ENCODE assay signal across 20 mouse cellular contexts in genomic region chr13:90661567-90662141, GRCm38 (mm10).
DNase-seq lines count a peak whose midpoint lies in the region; ATAC-seq and TF ChIP-seq lines count a peak whose summit lies in the region.
"Had no signal": no experiment of that assay in that cellular context is flagged by ENCODE, and none has a peak within 500 bp of the region (broad histone marks: within the 10 kb centered on the region; RNA-seq: fewer than 3 reads in every experiment).

No protein-coding gene starts in this region.

- H3K9me3 ChIP-seq in hindbrain, embryonic 10.5 days = 0 out of 2 replicates have a peak, but pooled peaks cover 2% of the 10 kb centered on the region
- H3K9me3 ChIP-seq in hindbrain, embryonic 12.5 days (replicated peaks) = no peaks in the 10 kb centered on the region
- H3K9me3 ChIP-seq in kidney, embryonic 15.5 days (replicated peaks) = no peaks in the 10 kb centered on the region
- no peaks in the 10 kb centered on the region for H3K9me3 ChIP-seq in lung, embryonic 16.5 days (ENCODE audit: control insufficient read depth, low read length)
- H3K9me3 ChIP-seq in embryonic facial prominence, embryonic 11.5 days (replicated peaks; ENCODE audit: control insufficient read depth, low read length) = no peaks in the 10 kb centered on the region; the same call in 1 of the 2 replicates
- H3K9me3 ChIP-seq: forebrain, embryonic 15.5 days; G1E; heart, embryonic 10.5 days had no signal

- peak overlapping the region; percentile 36 for H3K27ac ChIP-seq in hindbrain, embryonic 10.5 days
- H3K27ac ChIP-seq in hindbrain, embryonic 12.5 days = no peak overlapping the region; the same call in 1 of the 2 replicates
- H3K27ac ChIP-seq in kidney, embryonic 15.5 days = peak overlapping the region; percentile 67
- H3K27ac ChIP-seq in kidney, adult 2 months (ENCODE audit: insufficient read depth, low read depth, low read length) = no peak overlapping the region
- H3K27ac ChIP-seq in lung, embryonic 16.5 days (ENCODE audit: low read length) = no peak overlapping the region
- no peak overlapping the region for H3K27ac ChIP-seq in embryonic facial prominence, embryonic 11.5 days (replicated peaks; ENCODE audit: low read depth, low read length)
- H3K27ac ChIP-seq: forebrain, embryonic 15.5 days; heart, embryonic 10.5 days had no signal

- TF ChIP-seq CTCF in kidney, adult 2 months (conservative IDR thresholded peaks at IDR 0.05; ENCODE audit: insufficient read depth, insufficient read length, low read depth, low read length) = no peak

- H3K36me3 ChIP-seq in hindbrain, embryonic 10.5 days = no peaks in the 10 kb centered on the region
- H3K36me3 ChIP-seq in hindbrain, embryonic 12.5 days = no peaks in the 10 kb centered on the region
- H3K36me3 ChIP-seq in kidney, embryonic 15.5 days = no peaks in the 10 kb centered on the region
- H3K36me3 ChIP-seq in kidney, adult 2 months (ENCODE audit: control insufficient read depth, insufficient read depth, low read length) = no peaks in the 10 kb centered on the region
- no peaks in the 10 kb centered on the region for H3K36me3 ChIP-seq in lung, embryonic 16.5 days (ENCODE audit: control insufficient read depth, insufficient read depth, low read length)
- no peaks in the 10 kb centered on the region for H3K36me3 ChIP-seq in embryonic facial prominence, embryonic 11.5 days (replicated peaks; ENCODE audit: control insufficient read depth, insufficient read depth, low read depth, low read length)
- H3K36me3 ChIP-seq: forebrain, embryonic 15.5 days; G1E; heart, embryonic 10.5 days had no signal

- WGBS in hindbrain, embryonic 10.5 days = 80% methylated on average over 3 of the region's 3 CpGs
- WGBS in hindbrain, embryonic 12.5 days = 80% methylated on average over 3 of the region's 3 CpGs
- WGBS in kidney, embryonic 15.5 days = 45% methylated on average over 3 of the region's 3 CpGs
- WGBS in kidney, adult 2 months = 78% methylated on average over 3 of the region's 3 CpGs
- WGBS in lung, embryonic 16.5 days = 73% methylated on average over 3 of the region's 3 CpGs
- WGBS in embryonic facial prominence, embryonic 11.5 days = 68% methylated on average over 3 of the region's 3 CpGs

- no peak overlapping the region for H3K4me3 ChIP-seq in hindbrain, embryonic 10.5 days
- no peak overlapping the region for H3K4me3 ChIP-seq in hindbrain, embryonic 12.5 days
- H3K4me3 ChIP-seq in kidney, embryonic 15.5 days (replicated peaks) = no peak overlapping the region
- no peak overlapping the region for H3K4me3 ChIP-seq in kidney, adult 2 months (ENCODE audit: insufficient read depth, low read depth, low read length)
- no peak overlapping the region for H3K4me3 ChIP-seq in lung, embryonic 16.5 days (ENCODE audit: low read length)
- no peak overlapping the region for H3K4me3 ChIP-seq in embryonic facial prominence, embryonic 11.5 days (ENCODE audit: low read depth, low read length)
- H3K4me3 ChIP-seq: forebrain, embryonic 15.5 days; heart, embryonic 10.5 days had no signal

- DNase-seq in hindbrain, embryonic 10.5 days (ENCODE audit: low spot score) = no peak
- no peak for DNase-seq in kidney, adult 2 months
- DNase-seq in lung, postnatal 4 days = no peak
- DNase-seq in embryonic facial prominence, embryonic 11.5 days (ENCODE audit: low spot score) = no peak
- DNase-seq in spleen, adult 12 weeks (ENCODE audit: low spot score) = no peak
- DNase-seq: adrenal gland, postnatal 14 days; B cell, adult 2 months; cerebellum, adult 11-12 months; cerebellum, adult 9-10 months; cerebellum, postnatal 36 days; heart, adult 18-20 months; heart, postnatal 10 days; heart, postnatal 4 days had no signal

- H3K4me1 ChIP-seq in hindbrain, embryonic 10.5 days (replicated peaks) = peaks cover 29% of the 10 kb centered on the region
- H3K4me1 ChIP-seq in hindbrain, embryonic 12.5 days = peaks cover 5% of the 10 kb centered on the region; the same call in 1 of the 2 replicates
- H3K4me1 ChIP-seq in kidney, embryonic 15.5 days = peaks cover 4% of the 10 kb centered on the region; the same call in 1 of the 2 replicates
- no peaks in the 10 kb centered on the region for H3K4me1 ChIP-seq in kidney, adult 2 months (ENCODE audit: control insufficient read depth, insufficient read depth, low read length)
- no peaks in the 10 kb centered on the region; the same call in 1 of the 2 replicates for H3K4me1 ChIP-seq in lung, embryonic 16.5 days (replicated peaks; ENCODE audit: control insufficient read depth, insufficient read depth, low read length)
- H3K4me1 ChIP-seq in embryonic facial prominence, embryonic 11.5 days (ENCODE audit: control insufficient read depth, insufficient read depth, low read length) = no peaks in the 10 kb centered on the region
- H3K4me1 ChIP-seq: forebrain, embryonic 15.5 days; heart, embryonic 10.5 days had no signal

- H3K27me3 ChIP-seq in hindbrain, embryonic 10.5 days (ENCODE audit: insufficient read depth, poor library complexity, severe bottlenecking) = no peaks in the 10 kb centered on the region
- no peaks in the 10 kb centered on the region for H3K27me3 ChIP-seq in hindbrain, embryonic 12.5 days
- no peaks in the 10 kb centered on the region for H3K27me3 ChIP-seq in kidney, embryonic 15.5 days
- no peaks in the 10 kb centered on the region for H3K27me3 ChIP-seq in kidney, adult 2 months (replicated peaks; ENCODE audit: control insufficient read depth, insufficient read depth, low read length)
- H3K27me3 ChIP-seq in lung, embryonic 16.5 days (ENCODE audit: control insufficient read depth, insufficient read depth, low read depth, low read length) = no peaks in the 10 kb centered on the region
- no peaks in the 10 kb centered on the region for H3K27me3 ChIP-seq in embryonic facial prominence, embryonic 11.5 days (ENCODE audit: control insufficient read depth, insufficient read depth, low read length)
- H3K27me3 ChIP-seq: forebrain, embryonic 15.5 days had no signal

- TF ChIP-seq POLR2A in kidney, adult 2 months (IDR thresholded peaks at IDR 0.05; ENCODE audit: low read depth, low read length) = no peak

- no peak overlapping the region for H3K4me2 ChIP-seq in hindbrain, embryonic 12.5 days (replicated peaks)
- H3K4me2 ChIP-seq in kidney, embryonic 15.5 days = no peak overlapping the region
- no peak overlapping the region for H3K4me2 ChIP-seq in lung, embryonic 16.5 days (ENCODE audit: low read depth, low read length)
- no peak overlapping the region for H3K4me2 ChIP-seq in embryonic facial prominence, embryonic 11.5 days (ENCODE audit: low read depth, low read length)
- H3K4me2 ChIP-seq: forebrain, embryonic 15.5 days had no signal

- no peak overlapping the region for H3K9ac ChIP-seq in hindbrain, embryonic 12.5 days
- no peak overlapping the region for H3K9ac ChIP-seq in kidney, embryonic 15.5 days
- no peak overlapping the region for H3K9ac ChIP-seq in lung, embryonic 16.5 days (ENCODE audit: low read length)
- no peak overlapping the region for H3K9ac ChIP-seq in embryonic facial prominence, embryonic 11.5 days (replicated peaks; ENCODE audit: low read length)
- H3K9ac ChIP-seq: forebrain, embryonic 15.5 days had no signal

- ATAC-seq in hindbrain, embryonic 12.5 days (ENCODE audit: low FRiP score) = no peak
- peak; percentile 74 for ATAC-seq in kidney, embryonic 15.5 days (replicated peaks; ENCODE audit: low FRiP score)
- peak; percentile 17; the same call in 1 of the 2 replicates for ATAC-seq in lung, embryonic 16.5 days (ENCODE audit: low read depth)
- ATAC-seq in embryonic facial prominence, embryonic 11.5 days (replicated peaks; ENCODE audit: insufficient number of reproducible peaks, low FRiP score, low TSS enrichment, low read depth) = peak; percentile 48; the same call in 1 of the 2 replicates
- ATAC-seq: CD4-positive, CD25-positive, alpha-beta regulatory T cell, adult 4 months; forebrain, embryonic 15.5 days had no signal

Comparison
In these comparisons a context has a peak if more than half of its experiments do, and no peak if none do; other contexts are left out.
1. H3K27ac ChIP-seq: peak in hindbrain, embryonic 10.5 days (single experiment) and kidney, embryonic 15.5 days (single experiment); none in hindbrain, embryonic 12.5 days (single experiment), kidney, adult 2 months (single experiment), lung, embryonic 16.5 days (single experiment) and embryonic facial prominence, embryonic 11.5 days (single experiment).